Mouse (Mus musculus): ENCODE results near the gene Itgb4.
A peak's percentile ranks its signal among the peaks of the same experiment; 100 is the strongest.

The Itgb4 gene

GRCm38 (mm10) chr11:116029086-116029865 is 54.8 kb downstream of the Itgb4 start:
- DNase-seq = no peak

DNA sequence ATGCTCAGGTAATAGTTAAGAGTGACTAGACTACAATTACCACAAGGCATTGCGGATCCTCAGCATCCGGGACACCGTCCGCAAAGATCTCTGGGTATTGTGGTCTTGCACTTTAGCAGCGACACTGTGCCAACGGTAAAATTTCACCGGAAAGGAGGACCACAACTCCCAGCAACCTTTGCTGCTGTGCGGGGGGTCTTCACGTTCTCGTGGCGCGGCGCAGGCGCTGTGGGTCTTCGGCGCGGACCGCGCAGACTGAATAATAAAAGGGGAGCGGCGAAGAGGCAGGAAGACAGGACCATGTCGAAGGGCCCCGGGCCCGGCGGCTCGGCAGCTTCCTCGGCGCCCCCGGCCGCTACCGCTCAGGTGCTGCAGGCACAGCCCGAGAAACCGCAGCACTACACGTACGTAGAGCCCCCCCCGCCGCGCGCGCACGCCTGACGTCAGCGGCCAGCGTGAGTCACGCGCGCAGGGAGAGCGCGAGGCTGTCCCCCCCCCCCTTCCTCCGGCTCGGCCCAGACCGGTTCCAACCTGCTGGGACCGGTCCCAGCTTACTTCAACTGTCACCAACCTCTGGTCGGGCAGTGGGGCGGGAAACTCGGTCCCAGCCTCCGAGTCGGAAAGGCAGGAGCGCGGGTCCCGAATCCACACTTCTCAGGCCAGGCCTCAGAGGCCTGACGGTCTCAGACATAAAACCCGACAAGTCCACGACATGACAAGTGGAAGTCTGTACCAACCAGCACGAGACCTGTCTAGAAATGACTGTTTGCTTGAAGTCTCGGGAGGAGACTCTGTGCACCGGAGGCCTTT is 55.8 kb downstream of the Itgb4 start, which contains the start of gene Unk:
TSS of gene Unk (plus strand) at position 235 of the 810 bp plus-strand sequence.
- peak; percentile 97 to 98 for DNase-seq

- no peak for DNase-seq
These were observed 56.7 kb downstream of the Itgb4 start for GRCm38 (mm10) chr11:116030898-116031845.

- no peak for DNase-seq
These were observed 60.1 kb downstream of the Itgb4 start for GRCm38 (mm10) chr11:116034584-116034983.

DNA sequence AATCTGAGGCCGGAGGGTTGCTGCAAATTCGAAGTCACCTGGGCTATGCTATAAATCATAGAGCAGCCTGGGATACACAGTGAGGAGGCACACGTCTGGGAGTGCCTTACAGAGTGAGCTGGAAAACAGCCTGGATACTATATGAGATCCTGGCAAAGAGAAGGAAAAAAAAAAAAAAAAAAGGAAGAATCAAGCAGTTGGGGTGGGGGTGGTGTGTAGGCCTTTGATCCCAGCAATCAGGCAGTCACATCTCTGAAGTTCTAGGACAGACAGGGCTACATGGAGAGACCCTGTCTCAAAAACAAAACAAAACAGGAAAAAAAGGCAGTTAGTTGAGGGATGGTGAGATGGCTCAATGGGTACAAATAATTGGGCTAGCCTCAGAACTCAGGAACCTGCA is 62.2 kb downstream of the Itgb4 start:
- DNase-seq = no peak

GRCm38 (mm10) chr11:116037826-116038225 is 63.3 kb downstream of the Itgb4 start:
- DNase-seq = no peak

DNA sequence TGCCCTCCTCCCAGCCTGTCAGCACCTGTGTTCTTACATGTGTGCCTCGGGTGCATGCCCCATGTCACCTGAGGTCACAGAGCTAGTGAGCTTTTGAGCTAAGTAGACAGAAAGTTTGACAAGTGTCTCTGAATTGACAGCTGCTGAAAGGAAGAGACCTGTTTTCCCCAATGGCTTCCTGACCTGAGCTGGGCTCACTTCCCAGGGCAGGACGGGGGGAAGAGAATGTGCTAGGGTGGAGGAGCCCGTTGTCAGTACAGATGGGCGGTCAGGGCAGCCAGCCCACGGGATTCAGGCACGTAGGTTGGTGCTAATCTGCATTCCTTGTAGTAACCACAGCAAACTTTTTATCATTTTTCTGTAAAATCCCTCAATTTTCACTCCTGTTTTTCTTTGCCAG is 66.1 kb downstream of the Itgb4 start:
- DNase-seq = no peak

GRCm38 (mm10) chr11:116041833-116042232 is 67.3 kb downstream of the Itgb4 start:
- no peak for DNase-seq

DNA sequence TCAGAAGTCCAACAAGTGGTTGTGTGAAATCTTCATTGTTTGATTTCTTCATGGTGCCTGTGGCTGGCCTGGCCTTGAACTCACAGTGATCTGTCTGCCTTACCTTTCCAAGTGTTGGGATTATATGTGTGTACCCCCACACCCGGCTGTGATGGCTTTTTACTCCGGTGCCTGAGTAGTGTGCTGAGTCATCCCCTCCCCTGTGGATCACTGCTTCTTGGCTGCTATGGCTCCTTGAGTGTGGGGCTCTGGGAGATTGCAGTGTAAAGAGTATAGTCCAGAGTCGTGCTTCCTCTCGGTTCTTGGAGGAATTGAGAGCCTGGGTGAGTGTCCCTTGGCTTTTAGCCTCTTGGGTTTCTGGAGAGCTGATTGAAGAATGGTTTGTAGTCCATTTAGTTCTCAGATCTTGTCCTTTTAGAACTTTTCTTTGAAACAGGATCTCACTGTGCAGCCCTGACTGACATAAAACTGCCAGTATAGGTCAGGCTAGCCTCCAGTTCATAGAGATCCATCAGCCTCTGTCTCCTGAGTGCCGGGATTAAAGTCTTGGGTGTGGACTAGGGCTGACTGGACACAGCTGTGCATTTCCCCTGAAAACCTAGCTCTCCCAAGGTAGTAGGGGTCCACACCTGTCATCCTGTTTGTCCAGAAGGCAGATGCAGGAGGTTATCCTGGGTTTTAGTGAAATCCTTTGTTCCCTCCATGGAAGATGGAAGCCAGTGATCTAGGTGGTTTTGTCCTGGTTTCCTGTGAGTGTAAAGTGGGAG is 68.0 kb downstream of the Itgb4 start:
- DNase-seq = no peak

GRCm38 (mm10) chr11:116043286-116043685 is 68.8 kb downstream of the Itgb4 start:
- DNase-seq = no peak

GRCm38 (mm10) chr11:116045173-116045572 is 70.7 kb downstream of the Itgb4 start:
- DNase-seq = no peak

GRCm38 (mm10) chr11:116049610-116050009 is 75.1 kb downstream of the Itgb4 start:
- DNase-seq = no peak

- DNase-seq = no peak
These were observed 75.7 kb downstream of the Itgb4 start for GRCm38 (mm10) chr11:116050196-116050595.

- DNase-seq = no peak
These were observed 79.2 kb downstream of the Itgb4 start for GRCm38 (mm10) chr11:116053510-116054229.

GRCm38 (mm10) chr11:116055873-116056272 is 81.4 kb downstream of the Itgb4 start:
- DNase-seq = no peak

DNA sequence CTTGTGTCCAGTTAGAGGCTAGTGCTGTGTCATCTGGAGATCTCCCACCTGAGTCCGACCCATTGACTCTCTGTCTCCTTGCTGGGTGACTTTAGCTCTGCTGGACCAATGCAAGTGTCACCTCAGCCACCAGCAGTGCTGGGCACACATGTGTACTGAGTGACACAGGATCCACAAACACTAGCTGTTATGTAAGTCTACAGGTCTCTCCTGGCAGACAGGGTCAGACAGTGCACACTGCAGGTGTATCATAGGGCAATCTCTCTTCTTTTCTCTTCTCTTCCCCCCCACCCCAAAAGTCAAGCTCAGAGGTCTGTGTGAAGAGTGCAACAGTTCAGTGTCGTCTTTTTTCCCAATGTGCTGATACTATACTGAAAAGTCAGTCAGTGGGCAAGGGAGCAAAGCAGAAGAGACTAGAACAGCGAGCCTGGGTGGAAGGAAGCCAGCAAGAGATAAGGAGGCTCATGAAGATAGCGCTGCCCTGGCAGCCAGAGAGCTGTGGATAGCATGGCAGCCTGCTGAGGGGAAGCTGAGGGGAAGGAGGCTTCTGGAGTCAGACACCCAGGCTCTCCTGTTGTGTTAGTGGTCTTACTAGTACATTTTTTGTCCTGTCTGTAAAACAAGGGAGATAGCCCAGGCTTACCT is 82.8 kb downstream of the Itgb4 start:
- DNase-seq = no peak

All from kidney, postnatal 4 days (tissue).